Mouse (Mus musculus) testis, adult 2 months (tissue): ENCODE measurements at regions not wholly inside any gene's neighbourhood (a gene's known extent, or its start where the extent isn't known, plus 50 kb on each side); places are given as distances from the start of the nearest gene placed in this dataset.

Source experiments
- CTCF ChIP-seq: fragments of 200-500 bp; IDR thresholded peaks from 2 replicates; pipeline ENCODE4 v1.5.1; 2012; ENCODE audit warnings: low read depth, mild to moderate bottlenecking, inconsistent platforms, low read length, moderate library complexity; ENCODE audit not compliant: control insufficient read depth, insufficient read depth, insufficient replicate concordance
- POLR2A ChIP-seq: fragments of 200-500 bp; IDR thresholded peaks from 2 replicates; pipeline ENCODE4 v1.6.1; 2012; ENCODE audit warnings: low read depth, mild to moderate bottlenecking, inconsistent platforms, low read length, moderate library complexity; ENCODE audit not compliant: control insufficient read depth

DNA sequence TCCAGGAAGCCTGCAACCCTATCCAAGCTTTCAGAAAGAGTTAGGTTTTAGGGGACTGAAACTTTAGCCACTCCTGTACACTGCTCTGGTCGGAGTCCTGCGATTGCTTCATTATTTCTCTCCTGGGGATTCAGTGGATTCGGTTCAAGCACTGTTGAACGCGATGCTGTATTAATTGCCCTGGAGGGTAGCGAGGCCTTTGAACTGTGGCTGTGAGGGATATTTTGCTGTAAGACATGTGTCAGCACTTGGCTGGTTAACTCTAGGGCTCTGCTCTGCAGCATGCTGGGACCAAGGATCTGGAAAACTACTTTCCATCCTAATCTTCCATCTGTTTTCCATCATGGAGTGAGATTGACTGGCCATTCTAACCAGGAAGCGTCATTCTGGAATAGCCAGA lies 374.0 kb downstream of the Epha4 start:
- no peak for TF ChIP-seq POLR2A
- TF ChIP-seq CTCF, result no peak
